Mouse (Mus musculus): ENCODE results near the gene Gm5767.

DNA sequence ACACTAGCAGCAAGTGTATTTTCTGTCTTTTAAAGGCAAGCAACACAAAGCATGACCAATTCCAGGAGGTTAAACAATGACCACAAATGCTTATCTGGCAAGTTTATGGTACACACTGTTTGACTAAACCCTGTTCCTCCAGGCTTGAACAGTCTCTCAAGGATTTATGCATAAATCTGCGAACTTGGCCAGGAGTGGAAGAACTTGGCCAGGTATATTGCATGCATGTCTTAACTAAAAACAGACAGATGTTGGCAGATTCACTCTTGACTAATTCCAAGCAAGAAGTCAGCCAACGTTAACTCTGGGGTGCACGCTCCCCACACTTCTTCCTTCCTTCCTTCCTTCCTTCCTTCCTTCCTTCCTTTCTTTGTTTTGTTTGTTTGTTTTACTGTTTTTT lies 790 bp upstream of the Gm5767 start:
- TF ChIP-seq POLR2A (IDR thresholded peaks at IDR 0.05; ENCODE audit: low read depth, low read length) (no peak), CTCF (IDR thresholded peaks at IDR 0.05; ENCODE audit: extremely low read depth, insufficient read depth, insufficient read length, insufficient replicate concordance) (no peak)

Data from spleen, adult 2 months (tissue).